Mouse (Mus musculus) CH12.LX (cell line): ENCODE measurements around the gene Serpini2. TPM values are rescaled to one million over a fixed set of nuclear protein-coding genes. Genes with fewer than 3 reads are reported as not detected.

Source experiments
- DNase-seq: peaks from one replicate; pipeline ENCODE4 v3.0.0-alpha.2; 2013; ENCODE audit errors: extremely low read depth
- H3K27ac ChIP-seq: 2 replicates; pipeline ENCODE4 v1.5.1; 2012; ENCODE audit warnings: low read depth, mild to moderate bottlenecking, control low read depth, moderate library complexity; ENCODE audit not compliant: insufficient read depth
- H3K27me3 ChIP-seq: replicated peaks from 2 replicates; pipeline ENCODE3; 2012; ENCODE audit warnings: inconsistent platforms
- H3K36me3 ChIP-seq, 2 experiments: replicated peaks in 1 of 2; 2 replicates each; pipeline versions ENCODE3 to v1.6.1; 2012; ENCODE audit warnings: inconsistent platforms in 1 of 2, low read length in 1 of 2, mild to moderate bottlenecking in 1 of 2, mixed read lengths in 1 of 2, moderate library complexity in 1 of 2; ENCODE audit not compliant: control insufficient read depth in 1 of 2, insufficient read depth in 1 of 2
- H3K4me1 ChIP-seq, 2 experiments: 2 replicates each; pipeline ENCODE4 v1.6.1; 2012; ENCODE audit warnings: inconsistent platforms in 1 of 2, moderate library complexity in 1 of 2; ENCODE audit not compliant: insufficient read depth in 2 of 2, control insufficient read depth in 1 of 2
- H3K4me2 ChIP-seq: 2 replicates; pipeline ENCODE4 v1.6.1; 2012; ENCODE audit warnings: low read depth, mild to moderate bottlenecking, control low read depth; ENCODE audit not compliant: poor library complexity, insufficient read depth, severe bottlenecking
- H3K4me3 ChIP-seq, 3 experiments: fragments of 150-350 bp in 1 of 3; sonication (generic) in 1 of 3; replicated peaks in 1 of 3; 2 replicates each; pipeline versions ENCODE3 to v1.5.1; 2011 to 2012; ENCODE audit warnings: low read depth in 2 of 3, low read length in 2 of 3, mild to moderate bottlenecking in 2 of 3, moderate library complexity in 2 of 3, control low read depth in 1 of 3, improper control_type of control experiment in 1 of 3, inconsistent platforms in 1 of 3, mixed read lengths in 1 of 3; ENCODE audit not compliant: poor library complexity in 1 of 3
- H3K79me2 ChIP-seq: replicated peaks from 2 replicates; pipeline ENCODE4 v1.6.1; 2012; ENCODE audit warnings: mild to moderate bottlenecking, moderate library complexity; ENCODE audit not compliant: control insufficient read depth, poor library complexity, insufficient read depth, severe bottlenecking; ENCODE audit errors: extremely low read depth
- H3K9ac ChIP-seq: 2 replicates; pipeline ENCODE4 v1.6.1; 2012; ENCODE audit warnings: low read depth, mild to moderate bottlenecking, control low read depth, moderate library complexity; ENCODE audit not compliant: insufficient read depth
- H3K9me3 ChIP-seq: replicated peaks from 2 replicates; pipeline ENCODE3; 2012; ENCODE audit warnings: low read length, inconsistent platforms, mixed read lengths
- BHLHE40 ChIP-seq: IDR thresholded peaks from 2 replicates; pipeline ENCODE4 v1.6.1; 2011; ENCODE audit warnings: mild to moderate bottlenecking, low read depth, low read length, improper control_type of control experiment
- CHD1 ChIP-seq: IDR thresholded peaks from 2 replicates; pipeline ENCODE4 v1.6.1; 2012; ENCODE audit warnings: low read depth, low read length, improper control_type of control experiment, inconsistent platforms
- CTCF ChIP-seq, 2 experiments: IDR thresholded peaks in 1 of 2; conservative IDR thresholded peaks in 1 of 2; 2 replicates each; pipeline ENCODE4 v1.5.1; 2011 to 2012; ENCODE audit warnings: low read depth in 2 of 2, low read length in 2 of 2, improper control_type of control experiment in 1 of 2, inconsistent platforms in 1 of 2, mild to moderate bottlenecking in 1 of 2, moderate library complexity in 1 of 2
- E2F4 ChIP-seq: IDR thresholded peaks from 2 replicates; pipeline ENCODE4 v1.6.1; 2011; ENCODE audit warnings: low read depth, low read length, improper control_type of control experiment; ENCODE audit not compliant: insufficient replicate concordance
- ELF1 ChIP-seq: IDR thresholded peaks from 2 replicates; pipeline ENCODE4 v1.6.1; 2014; ENCODE audit warnings: low read depth, mild to moderate bottlenecking, inconsistent platforms, low read length, improper control_type of control experiment
- ETS1 ChIP-seq: conservative IDR thresholded peaks from 2 replicates; pipeline ENCODE4 v1.6.1; 2012; ENCODE audit warnings: low read depth, mild to moderate bottlenecking, inconsistent platforms, low read length, improper control_type of control experiment, moderate library complexity
- JUND ChIP-seq: conservative IDR thresholded peaks from 2 replicates; pipeline ENCODE4 v1.6.1; 2011; ENCODE audit warnings: low read depth, low read length, improper control_type of control experiment
- KAT2A ChIP-seq: IDR thresholded peaks from 2 replicates; pipeline ENCODE4 v1.6.1; 2012; ENCODE audit warnings: low read length, improper control_type of control experiment, inconsistent platforms; ENCODE audit not compliant: insufficient replicate concordance
- MAFK ChIP-seq: IDR thresholded peaks from 2 replicates; pipeline ENCODE4 v1.6.1; 2011; ENCODE audit warnings: low read length, improper control_type of control experiment; ENCODE audit not compliant: insufficient replicate concordance
- MAX ChIP-seq: IDR thresholded peaks from 2 replicates; pipeline ENCODE4 v1.6.1; 2011; ENCODE audit warnings: low read length, improper control_type of control experiment
- MXI1 ChIP-seq: IDR thresholded peaks from 2 replicates; pipeline ENCODE4 v1.6.1; 2011; ENCODE audit warnings: mild to moderate bottlenecking, low read depth, low read length, improper control_type of control experiment
- NELFE ChIP-seq: IDR thresholded peaks from 2 replicates; pipeline ENCODE4 v1.6.1; 2011; ENCODE audit warnings: low read depth, low read length, improper control_type of control experiment
- NRF1 ChIP-seq: IDR thresholded peaks from 2 replicates; pipeline ENCODE4 v1.6.1; 2014; ENCODE audit warnings: low read depth, mild to moderate bottlenecking, inconsistent platforms, low read length, improper control_type of control experiment, moderate library complexity
- RCOR1 ChIP-seq: conservative IDR thresholded peaks from 2 replicates; pipeline ENCODE4 v1.6.1; 2012; ENCODE audit warnings: low read depth, mild to moderate bottlenecking, inconsistent platforms, low read length, improper control_type of control experiment
- SIN3A ChIP-seq: IDR thresholded peaks from 2 replicates; pipeline ENCODE4 v1.6.1; 2012; ENCODE audit warnings: low read length, improper control_type of control experiment, inconsistent platforms
- SMC3 ChIP-seq: IDR thresholded peaks from 2 replicates; pipeline ENCODE4 v1.6.1; 2011; ENCODE audit warnings: low read depth, low read length, improper control_type of control experiment
- TCF12 ChIP-seq: IDR thresholded peaks from 2 replicates; pipeline ENCODE4 v1.6.1; 2014; ENCODE audit warnings: low read depth, mild to moderate bottlenecking, inconsistent platforms, low read length, improper control_type of control experiment
- UBTF ChIP-seq: IDR thresholded peaks from 2 replicates; pipeline ENCODE4 v1.6.1; 2012; ENCODE audit warnings: low read depth, mild to moderate bottlenecking, inconsistent platforms, low read length, improper control_type of control experiment, moderate library complexity
- USF1 ChIP-seq: IDR thresholded peaks from 2 replicates; pipeline ENCODE4 v1.6.1; 2014; ENCODE audit warnings: low read depth, mild to moderate bottlenecking, inconsistent platforms, low read length, improper control_type of control experiment
- USF2 ChIP-seq: conservative IDR thresholded peaks from 2 replicates; pipeline ENCODE4 v1.6.1; 2011; ENCODE audit warnings: low read depth, low read length, improper control_type of control experiment
- ZC3H11A ChIP-seq: IDR thresholded peaks from 2 replicates; pipeline ENCODE4 v1.6.1; 2012; ENCODE audit warnings: low read depth, mild to moderate bottlenecking, inconsistent platforms, low read length, improper control_type of control experiment
- dilution Hi-C: fragments of 300-500 bp; cut with MboI; formaldehyde crosslinking; loops from 2 replicates; pipeline ENCODE4 v1.14.3; 2020; ENCODE audit warnings: low sequenced_read_pairs; ENCODE audit not compliant: extremely low pct_unique_long_range_greater_than_20kb, extremely low pct_ligation_motif_present
- in situ Hi-C: fragments of 300-500 bp; cut with MboI; formaldehyde crosslinking; loops from 3 replicates; pipeline ENCODE4 v1.14.3; 2019; ENCODE audit warnings: low sequenced_read_pairs, low pct_ligation_motif_present, low pct_unique_long_range_greater_than_20kb, mixed read lengths
- polyA plus RNA-seq: library from polyadenylated mRNA; unstranded; fragments of >175 nt; gene quantifications from 2 replicates; pipeline ENCODE4 v1.2.1, GENCODE M21; 2012; ENCODE audit warnings: low read depth; ENCODE audit not compliant: insufficient read length
- total RNA-seq, 2 experiments: library from RNA; depleted of rRNA; stranded (reverse); fragments of 300-350 nt in 1 of 2; fragments of >200 nt in 1 of 2; gene quantifications; 2 replicates each; pipeline ENCODE4 v1.2.3; 2012 to 2014

Serpini2 gene
- total and polyA plus RNA-seq, 3 experiments: not detected

GRCm38 (mm10) chr3:75276522-75276921, 6.6 kb upstream of the Serpini2 start:
- H3K79me2 ChIP-seq: no peaks in the 10 kb centered on the region
- no peak overlapping the region for H3K4me3 ChIP-seq
- H3K9me3 ChIP-seq: no peaks in the 10 kb centered on the region
- no peak overlapping the region for H3K27ac ChIP-seq
- in situ Hi-C loops: no loop called here
- dilution Hi-C loops: no loop called here
- peaks cover 0 to 6% of the 10 kb centered on the region in 2 experiments; a peak in 1 of 4 replicates for H3K4me1 ChIP-seq
- no peak overlapping the region for H3K4me2 ChIP-seq
- no peak overlapping the region for H3K9ac ChIP-seq
- TF ChIP-seq NELFE (no peak), UBTF (no peak), NRF1 (no peak), ZC3H11A (no peak), TCF12 (no peak), MXI1 (no peak), MAFK (no peak), USF2 (no peak), E2F4 (no peak), KAT2A (no peak), CTCF (conservative IDR thresholded peaks at IDR 0.05 in 1 of 2, IDR thresholded peaks at IDR 0.05 in 1 of 2; ENCODE audit: low read depth in 2 of 2, low read length in 2 of 2) (no peak), SIN3A (no peak), MAX (no peak), USF1 (no peak), JUND (no peak), SMC3 (no peak), RCOR1 (no peak), BHLHE40 (no peak), ELF1 (no peak)
- no peaks in the 10 kb centered on the region for H3K27me3 ChIP-seq
- DNase-seq: no peak
- no peaks in the 10 kb centered on the region for H3K36me3 ChIP-seq

GRCm38 (mm10) chr3:75275127-75275526, 5.2 kb upstream of the Serpini2 start:
- H3K4me2 ChIP-seq: no peak overlapping the region
- H3K27me3 ChIP-seq: no peaks in the 10 kb centered on the region
- no peaks in the 10 kb centered on the region for H3K36me3 ChIP-seq
- DNase-seq: no peak
- in situ Hi-C loops (no loop called here), dilution Hi-C loops (no loop called here)
- H3K4me1 ChIP-seq: peaks cover 0 to 6% of the 10 kb centered on the region in 2 experiments; a peak in 1 of 4 replicates
- no peak overlapping the region for H3K27ac ChIP-seq
- no peaks in the 10 kb centered on the region for H3K79me2 ChIP-seq
- H3K9me3 ChIP-seq: no peaks in the 10 kb centered on the region
- TF ChIP-seq ETS1 (no peak), CTCF (conservative IDR thresholded peaks at IDR 0.05 in 1 of 2, IDR thresholded peaks at IDR 0.05 in 1 of 2; ENCODE audit: low read depth in 2 of 2, low read length in 2 of 2) (no peak), NRF1 (no peak), CHD1 (no peak), MAX (no peak)
- TF ChIP-seq, all 38 proteins: peak for 0
- Histone ChIP-seq H3K9ac (no peak overlapping the region), H3K4me3 (no peak overlapping the region)
